Mouse (Mus musculus) Patski (cell line): ENCODE results near the gene Shtn1. TPM values are rescaled to one million over a fixed set of nuclear protein-coding genes. Genes with fewer than 3 reads are reported as not detected.

Experiments
- ATAC-seq: fragments of 100-300 bp; one replicate; pipeline ENCODE4 v1.8.0; 2021
- CTCF ChIA-PET: fragments of 350-600 bp; sonication (Branson Sonifier 250); formaldehyde crosslinking; loops from one replicate; lab custom pipeline; 2022; ENCODE audit warnings: inconsistent platforms; lab: Charles Lee
- POLR2A ChIA-PET: fragments of 350-600 bp; sonication (Branson Sonifier 250); formaldehyde crosslinking; loops from one replicate; lab custom pipeline; 2022; ENCODE audit warnings: antibody characterized with exemption, inconsistent platforms; lab: Charles Lee
- DNase-seq: peaks from one replicate; pipeline ENCODE4 v3.0.0-alpha.2; 2011; ENCODE audit warnings: low read depth, low spot score
- H3K27me3 ChIP-seq: fragments of 371-371 bp; one replicate; pipeline ENCODE4 v1.5.1; 2021
- CTCF ChIP-seq: fragments of 100-300 bp; IDR thresholded peaks from one replicate; pipeline ENCODE4 v1.5.1; 2021
- in situ Hi-C: fragments of 300-500 bp; cut with MboI; formaldehyde crosslinking; loops from 3 replicates; pipeline ENCODE4 v1.11.1; 2018; ENCODE audit warnings: low pct_unique_long_range_greater_than_20kb, mixed read lengths
- polyA plus RNA-seq: library from polyadenylated mRNA; unstranded; gene quantifications from one replicate; pipeline ENCODE4 v1.2.3, GENCODE M21; 2021

Shtn1 gene
- polyA plus RNA-seq, 1 experiment from 2014 or later: 22.7 TPM

DNA sequence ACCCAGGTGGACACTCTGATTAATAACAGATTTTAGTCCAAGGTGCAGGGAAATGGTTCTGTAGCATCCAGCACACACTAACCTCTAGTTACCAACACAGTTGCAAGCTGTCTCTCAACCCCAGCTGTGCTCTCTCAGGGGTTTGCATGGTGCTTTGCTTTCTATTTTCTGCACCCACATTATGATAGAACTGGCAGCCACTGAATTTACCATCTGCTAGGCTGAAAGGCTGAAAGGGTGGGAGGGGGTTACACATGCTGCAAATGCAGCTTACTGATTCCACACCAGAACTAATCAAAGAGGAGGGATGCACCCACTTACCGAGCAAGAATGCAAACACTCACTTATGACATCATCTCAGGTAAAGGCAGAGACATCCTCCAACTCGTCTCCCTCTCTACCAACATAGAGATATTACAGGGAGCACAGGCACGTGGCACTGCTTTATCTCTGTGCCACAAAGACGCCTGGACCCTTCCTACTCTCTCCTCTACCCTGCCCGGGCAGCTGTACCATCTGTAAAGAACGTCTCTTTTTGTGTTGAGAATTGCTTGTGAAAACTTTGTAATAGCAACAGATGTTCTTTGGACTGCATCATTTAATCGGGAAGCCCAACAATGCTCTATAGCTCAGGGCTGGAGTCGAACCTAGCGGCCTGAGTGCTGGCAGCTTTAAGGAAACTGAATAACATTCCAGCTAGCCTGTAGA is 23.0 kb downstream of the Shtn1 start:
- TF ChIP-seq CTCF: no peak
- ChIA-PET POLR2A (no interaction called here), CTCF (interaction anchor here (0.9 kb wide), 1 partner anchor 20 kb away, joined by 3 read pairs; no protein-coding TSS in a partner anchor)
- in situ Hi-C loops: no loop called here
- H3K27me3 ChIP-seq: no peaks in the 10 kb centered on the region
- DNase-seq (no peak), ATAC-seq (no peak)

DNA sequence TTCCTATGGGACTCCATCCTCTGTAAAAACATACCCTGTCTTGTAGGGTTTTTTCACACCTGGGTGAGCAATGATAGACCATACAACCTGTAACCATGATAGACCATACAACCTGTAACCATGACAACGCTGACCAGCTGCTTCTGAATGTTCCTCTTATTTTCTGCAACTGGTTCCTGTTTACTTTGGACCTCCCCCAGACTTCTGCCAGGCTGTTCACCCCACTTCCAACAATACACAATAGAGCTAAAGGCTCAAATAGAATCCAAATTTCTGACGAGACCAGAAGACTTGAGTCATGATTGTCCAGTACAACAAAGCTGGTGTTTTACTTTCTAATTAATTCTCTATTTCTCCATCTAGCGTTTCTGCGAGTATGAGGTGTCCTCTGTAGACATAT is 23.8 kb downstream of the Shtn1 start:
- H3K27me3 ChIP-seq: no peaks in the 10 kb centered on the region
- in situ Hi-C loops: no loop called here
- CTCF ChIA-PET: no interaction called here
- POLR2A ChIA-PET: no interaction called here
- TF ChIP-seq CTCF: no peak
- DNase-seq: no peak
- no peak for ATAC-seq

DNA sequence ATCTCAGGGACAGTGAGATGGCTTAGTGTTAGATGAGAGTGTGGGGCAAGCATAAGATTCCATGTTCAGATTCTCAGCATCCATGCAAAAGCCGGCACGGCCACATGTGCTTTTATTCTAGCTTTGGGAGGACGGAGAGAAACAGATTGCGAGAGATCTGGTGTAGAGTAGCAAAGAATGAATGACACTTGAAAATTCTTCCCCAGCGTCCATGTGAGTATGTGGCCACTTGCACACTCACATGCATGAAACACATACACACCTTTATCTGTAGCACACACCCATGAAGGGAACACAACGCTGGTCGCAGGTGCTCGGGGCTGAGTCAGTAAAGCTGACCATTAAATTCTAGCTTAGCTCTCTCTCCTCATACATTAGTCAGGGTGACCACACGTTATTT is 24.3 kb downstream of the Shtn1 start:
- POLR2A ChIA-PET: no interaction called here
- no peak for TF ChIP-seq CTCF
- in situ Hi-C loops: no loop called here
- DNase-seq: no peak
- CTCF ChIA-PET: no interaction called here
- no peak for ATAC-seq
- no peaks in the 10 kb centered on the region for H3K27me3 ChIP-seq

DNA sequence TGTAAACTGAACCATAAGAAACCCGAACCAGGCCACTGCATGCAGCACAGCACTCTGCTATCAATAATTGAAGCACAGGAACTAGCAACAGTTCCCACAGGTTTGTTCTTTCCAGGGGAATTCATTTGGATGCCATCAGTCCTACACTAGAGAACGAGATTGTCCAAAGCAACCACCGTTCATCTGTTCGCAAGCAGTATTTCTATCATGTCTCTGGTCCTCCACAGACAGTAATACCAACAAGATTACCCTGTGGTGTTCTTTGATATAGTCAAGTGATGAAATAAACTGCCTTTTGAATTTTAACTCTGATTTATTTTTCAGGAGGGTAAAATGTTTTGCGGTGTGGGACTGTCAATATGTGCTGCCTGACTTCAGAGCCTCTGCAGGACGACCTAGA is 27.0 kb downstream of the Shtn1 start:
- TF ChIP-seq CTCF: no peak
- DNase-seq (no peak), ATAC-seq (no peak)
- H3K27me3 ChIP-seq: no peaks in the 10 kb centered on the region
- ChIA-PET CTCF (no interaction called here), POLR2A (no interaction called here)
- in situ Hi-C loops: no loop called here

DNA sequence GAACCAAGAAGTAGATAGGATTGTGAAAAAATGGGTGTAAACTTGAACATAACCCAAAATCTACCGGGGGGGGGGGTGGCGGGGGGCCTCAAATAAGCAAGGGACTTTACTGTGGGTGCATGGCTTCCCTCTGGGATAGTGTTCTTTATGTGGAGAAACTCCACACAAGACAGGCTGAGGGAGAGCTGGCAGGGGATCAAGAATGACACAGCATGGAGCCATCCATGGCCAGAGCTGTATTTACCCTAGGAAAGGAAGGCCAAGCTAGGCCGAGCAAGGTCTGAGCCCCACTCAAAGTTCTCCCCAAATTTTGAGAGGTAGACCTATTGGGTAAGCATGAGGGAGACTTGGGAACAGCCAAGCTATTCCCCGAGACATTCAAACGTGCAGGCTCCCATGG is 28.4 kb downstream of the Shtn1 start:
- ChIA-PET CTCF (no interaction called here), POLR2A (interaction anchor here (0.7 kb wide), 1 partner anchor 68 kb away, joined by 3 read pairs; no protein-coding TSS in a partner anchor)
- TF ChIP-seq CTCF: no peak
- DNase-seq (no peak), ATAC-seq (no peak)
- in situ Hi-C loops: no loop called here
- H3K27me3 ChIP-seq: no peaks in the 10 kb centered on the region

DNA sequence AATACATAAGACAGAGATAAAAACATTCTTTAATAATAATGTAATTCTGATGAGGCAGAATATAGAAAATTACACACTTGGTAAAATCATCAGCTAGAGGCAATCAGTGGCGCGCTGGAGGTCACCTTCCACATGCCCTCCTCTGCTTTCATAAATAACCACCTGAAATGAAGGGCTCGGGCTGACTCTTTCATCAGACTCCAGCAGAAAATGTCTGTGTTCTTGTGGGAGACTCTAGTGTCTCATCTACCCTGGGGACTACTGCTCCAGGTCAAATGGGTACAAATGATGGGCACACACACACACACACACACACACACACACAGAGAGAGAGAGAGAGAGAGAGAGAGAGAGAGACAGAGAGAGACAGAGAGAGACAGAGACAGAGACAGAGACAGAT is 34.8 kb downstream of the Shtn1 start:
- H3K27me3 ChIP-seq: no peaks in the 10 kb centered on the region
- no peak for DNase-seq
- no peak for TF ChIP-seq CTCF
- CTCF ChIA-PET: no interaction called here
- POLR2A ChIA-PET: no interaction called here
- in situ Hi-C loops: no loop called here
- ATAC-seq: no peak

DNA sequence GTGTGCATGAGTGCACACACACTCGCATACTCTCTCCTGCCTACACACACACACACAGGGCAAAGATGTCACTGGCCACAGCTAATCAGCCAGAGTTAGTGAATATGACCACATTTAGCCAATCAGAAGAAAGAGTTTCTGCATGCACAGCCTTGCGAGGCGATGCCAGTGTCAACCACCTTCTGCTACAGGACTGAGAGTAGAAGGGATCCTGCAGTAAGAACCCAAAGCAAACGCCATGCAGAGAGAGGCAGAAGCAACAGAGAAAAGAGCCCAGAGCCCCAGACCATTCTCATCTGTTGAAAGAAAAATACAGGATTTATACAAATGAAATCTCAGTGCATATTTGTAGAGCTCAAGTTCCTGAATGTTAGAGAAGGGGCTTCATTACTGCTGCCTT is 37.1 kb downstream of the Shtn1 start:
- in situ Hi-C loops: no loop called here
- no peak for ATAC-seq
- CTCF ChIA-PET: interaction anchor here (1.0 kb wide), 1 partner anchor 11 kb away, joined by 3 read pairs; no protein-coding TSS in a partner anchor

DNA sequence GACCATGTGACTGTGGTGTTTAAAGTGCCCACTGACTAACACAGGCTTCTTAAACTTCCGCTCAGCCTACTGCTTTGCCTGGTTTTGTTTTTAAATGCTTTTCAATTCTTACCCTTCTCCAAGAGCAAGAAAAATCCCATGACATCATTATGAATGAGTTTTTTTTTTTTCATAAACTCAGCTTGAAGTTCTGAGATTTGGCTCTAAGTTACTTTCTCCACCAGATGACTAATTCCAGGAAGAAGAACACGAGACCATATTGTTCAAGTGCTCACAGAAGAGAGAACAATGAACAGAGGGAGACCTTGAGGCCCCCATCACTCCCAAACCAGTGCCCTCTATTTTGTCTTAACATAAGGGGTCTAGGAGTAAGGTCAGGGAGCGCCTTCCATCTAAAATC is 39.1 kb downstream of the Shtn1 start:
- TF ChIP-seq CTCF: no peak
- in situ Hi-C loops: no loop called here
- POLR2A ChIA-PET: no interaction called here
- CTCF ChIA-PET: no interaction called here
- ATAC-seq (no peak), DNase-seq (no peak)
- no peaks in the 10 kb centered on the region for H3K27me3 ChIP-seq

More for the DNA sequence above, 37.1 kb downstream of the Shtn1 start:
- no peaks in the 10 kb centered on the region for H3K27me3 ChIP-seq
- POLR2A ChIA-PET: no interaction called here
- no peak for DNase-seq
- no peak for TF ChIP-seq CTCF

DNA sequence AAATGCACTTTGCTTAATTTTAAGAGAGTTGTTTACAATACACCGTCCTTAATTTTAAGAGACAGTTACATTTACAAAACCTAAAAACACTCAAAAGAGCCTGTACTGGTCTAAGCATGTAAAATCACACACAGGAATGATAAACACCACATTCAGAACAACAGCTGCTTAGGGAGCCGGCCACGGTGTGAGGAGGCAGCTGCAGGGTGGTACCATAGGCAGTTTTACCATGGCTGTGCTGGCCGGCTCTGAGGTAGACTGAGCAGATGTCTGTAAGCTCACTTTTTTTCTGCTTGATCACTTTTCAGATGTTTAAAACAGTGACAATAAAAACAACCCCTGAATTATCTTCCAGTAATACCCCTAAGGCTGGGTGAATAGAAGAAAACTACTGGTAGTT is 42.7 kb downstream of the Shtn1 start:
- DNase-seq (no peak), ATAC-seq (no peak)
- in situ Hi-C loops: no loop called here
- CTCF ChIA-PET: interaction anchor here (2.8 kb wide), 1 partner anchor 10 kb away, joined by 12 read pairs; no protein-coding TSS in a partner anchor
- no peak for TF ChIP-seq CTCF
- H3K27me3 ChIP-seq: no peaks in the 10 kb centered on the region
- POLR2A ChIA-PET: no interaction called here

DNA sequence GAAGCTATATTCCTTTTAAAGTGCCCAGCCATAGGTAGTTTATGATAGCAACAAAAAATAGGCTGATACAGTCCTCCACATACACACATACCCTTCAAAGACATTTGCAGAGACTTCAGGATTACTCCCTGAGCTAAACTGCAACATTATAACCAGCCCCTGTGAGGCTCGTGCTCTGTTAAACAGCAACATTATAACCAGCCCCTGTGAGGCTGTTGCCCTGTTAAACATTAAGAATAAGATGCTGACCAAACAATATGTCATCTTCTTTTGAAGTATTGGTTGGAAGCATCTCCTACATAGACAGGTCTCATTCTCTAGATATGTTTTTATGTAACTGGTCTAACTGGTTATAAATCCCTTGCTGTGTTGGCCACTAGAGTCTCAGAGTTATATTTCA is 45.7 kb downstream of the Shtn1 start:
- H3K27me3 ChIP-seq: no peaks in the 10 kb centered on the region
- ATAC-seq (no peak), DNase-seq (no peak)
- no peak for TF ChIP-seq CTCF
- in situ Hi-C loops: no loop called here
- ChIA-PET POLR2A (no interaction called here), CTCF (interaction anchor here (0.6 kb wide), 1 partner anchor 84 kb away, joined by 3 read pairs; no protein-coding TSS in a partner anchor)

DNA sequence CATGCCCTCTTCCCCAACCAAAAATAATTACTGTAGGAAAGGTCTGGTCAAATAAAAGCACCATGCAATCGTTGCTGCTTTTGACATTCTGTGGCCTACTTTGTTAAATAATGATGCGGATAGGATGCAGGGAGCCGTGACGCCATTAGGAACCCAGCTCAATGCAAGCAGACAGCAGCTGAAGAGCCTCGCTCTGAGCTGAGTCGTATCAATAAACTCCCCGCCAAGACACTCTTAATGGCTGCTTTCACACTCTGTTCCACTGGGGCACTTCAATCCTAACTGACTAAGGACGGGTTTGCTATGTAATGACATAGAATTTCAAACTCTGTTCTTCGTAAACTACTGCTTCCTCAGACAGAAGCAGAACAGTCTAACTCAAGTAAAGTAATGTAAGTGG is 46.9 kb downstream of the Shtn1 start:
- DNase-seq (no peak), ATAC-seq (no peak)
- H3K27me3 ChIP-seq: no peaks in the 10 kb centered on the region
- in situ Hi-C loops: no loop called here
- no peak for TF ChIP-seq CTCF
- ChIA-PET CTCF (no interaction called here), POLR2A (no interaction called here)
